Mouse (Mus musculus) stomach, embryonic 14.5 days (tissue): ENCODE measurements around the gene Calr. TPM values are rescaled to one million over a fixed set of nuclear protein-coding genes. Genes with fewer than 3 reads are reported as not detected.
"Not testable (repeated sequence)": the region's sequence is repeated elsewhere in the genome, so short reads cannot be mapped to it uniquely, and the experiment has no call there.

ENCODE experiments used
- ATAC-seq: fragments of 200-750 bp; cut with Nextera tagmentation; 2 replicates; pipeline ENCODE4 v1.8.0; 2017; ENCODE audit warnings: low read depth, moderate TSS enrichment; ENCODE audit not compliant: insufficient number of reproducible peaks, insufficient read depth, low FRiP score
- H3K27ac ChIP-seq: fragments of 300-500 bp; sonication (generic); 2 replicates; pipeline ENCODE4 v1.5.1; 2014; ENCODE audit warnings: mild to moderate bottlenecking, low read length, moderate library complexity, mixed read lengths
- H3K27me3 ChIP-seq: fragments of 300-500 bp; sonication (generic); 2 replicates; pipeline ENCODE4 v1.6.1; 2014; ENCODE audit warnings: low read length, control low read depth, mixed read lengths; ENCODE audit not compliant: control insufficient read depth, insufficient read depth
- H3K36me3 ChIP-seq: fragments of 300-500 bp; sonication (generic); 2 replicates; pipeline ENCODE4 v1.6.1; 2014; ENCODE audit warnings: mild to moderate bottlenecking, control low read depth, low read length, moderate library complexity, mixed read lengths; ENCODE audit not compliant: control insufficient read depth, insufficient read depth
- H3K4me1 ChIP-seq: fragments of 300-500 bp; sonication (generic); 2 replicates; pipeline ENCODE4 v1.6.1; 2014; ENCODE audit warnings: low read length, control low read depth, mixed read lengths; ENCODE audit not compliant: control insufficient read depth, insufficient read depth
- H3K4me2 ChIP-seq: fragments of 300-500 bp; sonication (generic); replicated peaks from 2 replicates; pipeline ENCODE4 v1.6.1; 2014; ENCODE audit warnings: low read depth, low read length, control low read depth
- H3K4me3 ChIP-seq: fragments of 300-500 bp; sonication (generic); 2 replicates; pipeline ENCODE4 v1.5.1; 2014; ENCODE audit warnings: low read depth, low read length, control low read depth
- H3K9ac ChIP-seq: fragments of 300-500 bp; sonication (generic); replicated peaks from 2 replicates; pipeline ENCODE4 v1.6.1; 2014; ENCODE audit warnings: low read depth, mild to moderate bottlenecking, control low read depth, low read length, moderate library complexity, mixed read lengths
- H3K9me3 ChIP-seq: fragments of 300-500 bp; sonication (generic); 2 replicates; pipeline ENCODE4 v1.6.1; 2016; ENCODE audit warnings: low read depth, low read length, control low read depth; ENCODE audit not compliant: control insufficient read depth
- WGBS: fragments of 180-500 bp; shearing (Covaris S2); extraction: QIAGEN DNeasy Blood & Tissue Kit; methylation state at CpG from one replicate; pipeline ENCODE4 v1.1.7; 2014; 5-methylcytosine and 5-hydroxymethylcytosine counted together
- polyA plus RNA-seq: library from polyadenylated mRNA; unstranded; fragments of >200 nt; fragmentation: Nextera tagmentation; extraction: Ambion mirVana; gene quantifications from 2 replicates; pipeline ENCODE4 v1.2.1, GENCODE M21; 2014

Calr gene
- polyA plus RNA-seq, 1 experiment from 2014 or later = 669 TPM

DNA sequence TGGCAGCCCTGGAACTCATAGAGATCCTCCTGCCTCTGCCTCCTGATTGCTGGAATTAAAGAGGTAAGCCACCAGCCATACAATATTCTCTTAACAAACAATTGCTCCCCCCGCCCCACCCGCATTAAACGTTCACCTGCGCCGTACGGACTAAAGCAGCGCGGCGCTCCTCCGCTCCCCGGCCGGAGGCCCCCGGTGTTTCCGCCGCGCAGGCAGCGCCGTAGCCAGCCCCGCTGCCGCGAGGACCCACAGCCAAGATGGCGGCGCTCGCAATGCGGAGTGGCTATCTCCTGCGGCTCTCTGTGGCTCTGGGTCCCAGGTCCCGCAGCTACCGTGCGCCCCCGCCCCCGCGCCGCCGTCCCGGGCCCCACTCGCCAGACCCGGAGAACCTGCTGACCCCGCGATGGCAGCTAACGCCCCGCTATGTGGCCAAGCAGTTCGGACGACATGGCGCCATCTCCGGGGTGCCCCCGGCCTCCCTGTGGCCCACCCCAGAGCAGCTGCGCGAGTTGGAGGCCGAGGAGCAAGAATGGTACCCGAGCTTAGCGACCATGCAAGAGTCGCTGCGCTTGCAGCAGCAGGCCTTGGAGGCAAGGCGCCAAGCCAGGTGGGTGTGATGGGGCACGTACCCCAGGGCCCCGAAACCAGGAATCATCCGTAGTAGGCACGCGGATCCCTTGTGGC is 14.6 kb downstream of the Calr start:
- Histone ChIP-seq H3K4me1 (peaks cover 21% of the 10 kb centered on the region), H3K9me3 (no peaks in the 10 kb centered on the region), H3K4me3 (peak overlapping the region; percentile 99), H3K27me3 (no peaks in the 10 kb centered on the region), H3K9ac (peak overlapping the region; percentile 92), H3K27ac (peak overlapping the region; percentile 93), H3K36me3 (peaks cover 34% of the 10 kb centered on the region), H3K4me2 (peak overlapping the region; percentile 51)
- peak; percentile 66 for ATAC-seq
- WGBS = 1% methylated on average over 59 of the region's 59 CpGs

DNA sequence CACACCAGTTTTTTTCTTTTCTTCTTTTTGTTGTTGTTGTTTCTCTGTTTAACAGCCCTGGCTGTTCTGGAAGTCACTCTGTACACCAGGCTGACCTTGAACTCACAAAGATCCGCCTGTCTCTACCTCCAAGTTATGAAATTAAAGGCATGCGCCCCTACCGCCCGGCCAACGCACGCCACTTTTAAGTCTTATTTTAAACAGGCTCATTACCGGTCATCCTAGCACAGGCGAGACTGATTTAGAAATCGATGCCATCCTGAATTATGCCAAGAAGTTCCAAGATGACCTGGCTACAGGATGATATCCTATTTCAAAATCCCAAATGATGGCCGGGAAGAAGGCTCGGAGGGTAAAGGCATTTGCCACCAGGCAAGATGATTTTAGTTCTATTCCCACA is 15.2 kb downstream of the Calr start, which contains the start of gene Gadd45gip1:
TSS of gene Gadd45gip1 (plus strand) at position 33 of the 400 bp plus-strand sequence.
- WGBS = 73% methylated on average over 11 of the region's 11 CpGs

DNA sequence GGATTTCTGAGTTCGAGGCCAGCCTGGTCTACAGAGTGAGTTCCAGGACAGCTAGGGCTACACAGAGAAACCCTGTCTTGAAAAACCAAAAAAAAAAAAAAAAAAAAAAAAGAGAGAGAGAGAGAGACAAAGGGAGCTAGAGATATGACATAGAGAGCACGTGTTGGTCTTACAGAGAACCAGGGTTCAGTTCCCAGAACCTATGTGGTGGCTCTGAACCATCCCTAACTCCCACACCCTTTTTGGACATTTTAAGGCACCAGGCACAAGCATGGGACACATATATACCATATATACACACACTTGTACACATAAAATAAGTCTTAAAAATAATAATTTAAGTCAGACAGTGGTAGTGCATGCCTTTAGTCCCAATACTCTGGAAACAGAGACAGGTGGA is 20.2 kb downstream of the Calr start:
- 92% methylated on average over 2 of the region's 2 CpGs for WGBS
- H3K4me2 ChIP-seq, H3K9me3 ChIP-seq, H3K27ac ChIP-seq, H3K4me1 ChIP-seq, H3K4me3 ChIP-seq, H3K9ac ChIP-seq, ATAC-seq, H3K36me3 ChIP-seq, H3K27me3 ChIP-seq: not testable (repeated sequence)

More for the DNA sequence above, 15.2 kb downstream of the Calr start, which contains the start of gene Gadd45gip1:
- Histone ChIP-seq H3K27ac (peak within 1 kb of the TSS; percentile 93), H3K9ac (peak within 1 kb of the TSS; percentile 92), H3K9me3 (no peaks in the 10 kb centered on the region), H3K4me3 (peak within 1 kb of the TSS; percentile 99), H3K36me3 (peaks cover 27% of the 10 kb centered on the region), H3K27me3 (no peaks in the 10 kb centered on the region), H3K4me2 (peak within 1 kb of the TSS; percentile 51), H3K4me1 (peaks cover 21% of the 10 kb centered on the region)
- ATAC-seq = no peak

DNA sequence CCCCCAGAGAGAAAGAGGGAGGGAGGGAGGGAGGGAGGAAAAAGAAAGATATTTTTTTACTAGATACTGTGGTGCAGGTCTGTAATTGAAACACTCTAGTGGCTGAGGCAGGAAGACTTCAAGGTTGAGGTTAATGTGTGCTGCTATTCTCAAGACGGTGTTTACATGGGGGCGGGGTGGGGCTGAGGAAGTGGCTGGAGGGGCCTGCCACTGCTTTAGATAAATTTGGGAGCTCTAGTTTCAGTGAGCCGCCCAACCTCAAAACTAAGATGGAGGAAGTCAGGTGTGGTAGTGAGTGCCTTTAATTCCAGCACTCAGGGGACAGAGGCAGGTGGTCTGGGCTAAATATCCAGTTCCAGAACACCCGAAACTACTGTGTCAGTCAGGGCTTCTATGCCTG is 21.1 kb downstream of the Calr start:
- ATAC-seq = no peak
- 38% methylated on average over 4 of the region's 4 CpGs for WGBS
- Histone ChIP-seq H3K27ac (no peak overlapping the region), H3K36me3 (no peaks in the 10 kb centered on the region), H3K4me3 (no peak overlapping the region), H3K9ac (no peak overlapping the region), H3K4me1 (no peaks in the 10 kb centered on the region), H3K9me3 (no peaks in the 10 kb centered on the region), H3K4me2 (no peak overlapping the region), H3K27me3 (no peaks in the 10 kb centered on the region)

DNA sequence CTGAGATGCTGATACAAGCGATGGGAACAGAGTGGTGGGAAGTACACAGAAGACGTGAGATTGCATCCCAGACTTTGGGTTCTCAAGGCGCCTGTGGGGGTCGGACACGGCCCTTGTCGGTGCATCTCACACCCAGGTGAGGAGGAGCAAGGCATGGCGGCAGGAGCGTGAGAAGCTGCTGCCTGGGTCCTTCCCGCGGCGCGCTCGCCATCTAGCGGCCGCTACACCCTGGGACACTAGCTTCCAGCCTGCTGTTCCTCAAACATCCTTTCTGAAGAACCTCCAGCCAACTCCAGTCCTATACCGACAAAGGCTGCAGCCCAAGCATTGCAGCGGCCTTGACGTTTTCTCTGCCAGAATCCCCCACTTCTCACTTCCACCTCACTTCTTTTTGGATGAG is 23.1 kb downstream of the Calr start:
- peak; percentile 79 for ATAC-seq
- Histone ChIP-seq H3K9ac (no peak overlapping the region), H3K4me3 (no peak overlapping the region)

DNA sequence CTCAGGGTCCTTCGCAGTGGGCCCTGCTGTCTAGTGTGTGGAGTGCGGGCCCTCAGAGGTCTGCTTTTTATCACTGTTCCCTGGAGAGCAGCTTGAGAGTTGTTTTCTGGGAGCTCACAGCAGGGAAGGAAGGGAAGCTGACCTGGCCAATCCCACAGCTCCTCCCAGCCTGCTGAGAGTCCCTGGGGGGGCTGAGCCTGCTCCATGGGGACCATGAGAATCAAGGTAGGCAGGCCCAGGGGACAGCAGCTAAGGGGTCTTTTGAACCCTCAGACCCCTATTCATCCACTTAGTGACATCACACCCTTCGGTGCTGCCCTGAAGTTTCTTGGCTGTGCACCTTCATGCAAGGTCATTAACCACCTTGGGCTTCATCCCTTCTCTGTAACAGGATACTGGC is 24.0 kb downstream of the Calr start, which contains the start of gene Dand5:
TSS of gene Dand5 (minus strand) at position 101 of the 400 bp plus-strand sequence.
- Histone ChIP-seq H3K27ac (no peak within 1 kb of the TSS), H3K4me2 (peak within 1 kb of the TSS; percentile 40), H3K27me3 (no peaks in the 10 kb centered on the region), H3K4me3 (no peak within 1 kb of the TSS), H3K36me3 (no peaks in the 10 kb centered on the region), H3K4me1 (no peaks in the 10 kb centered on the region), H3K9ac (no peak within 1 kb of the TSS), H3K9me3 (no peaks in the 10 kb centered on the region)
- 42% methylated on average over 3 of the region's 3 CpGs for WGBS
- ATAC-seq = no peak

More for the DNA sequence above, 23.1 kb downstream of the Calr start:
- Histone ChIP-seq H3K27me3 (no peaks in the 10 kb centered on the region), H3K36me3 (no peaks in the 10 kb centered on the region), H3K27ac (no peak overlapping the region), H3K4me2 (peak overlapping the region; percentile 40), H3K9me3 (no peaks in the 10 kb centered on the region), H3K4me1 (no peaks in the 10 kb centered on the region)
- WGBS = under 1% methylated on average over 18 of the region's 18 CpGs

DNA sequence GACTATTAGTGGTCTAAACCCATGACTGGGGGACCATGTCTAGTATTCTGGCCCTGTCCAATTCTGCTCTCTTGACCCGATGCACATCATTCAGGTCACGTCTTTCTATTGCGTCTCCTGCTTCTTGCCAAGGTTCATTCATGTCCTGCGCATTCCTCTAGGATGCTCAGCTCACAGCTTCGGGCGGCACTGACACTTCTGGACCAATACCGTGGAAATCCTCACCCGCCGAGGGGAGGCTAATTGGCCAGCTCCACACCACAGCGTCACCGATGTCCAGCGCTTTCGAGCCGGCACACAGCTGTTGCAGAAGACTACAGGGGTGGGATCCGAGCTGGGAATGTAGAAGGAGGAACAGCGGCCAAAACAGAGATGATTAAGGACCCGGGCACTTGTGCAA is 30.6 kb downstream of the Calr start:
- WGBS = 74% methylated on average over 17 of the region's 17 CpGs

DNA sequence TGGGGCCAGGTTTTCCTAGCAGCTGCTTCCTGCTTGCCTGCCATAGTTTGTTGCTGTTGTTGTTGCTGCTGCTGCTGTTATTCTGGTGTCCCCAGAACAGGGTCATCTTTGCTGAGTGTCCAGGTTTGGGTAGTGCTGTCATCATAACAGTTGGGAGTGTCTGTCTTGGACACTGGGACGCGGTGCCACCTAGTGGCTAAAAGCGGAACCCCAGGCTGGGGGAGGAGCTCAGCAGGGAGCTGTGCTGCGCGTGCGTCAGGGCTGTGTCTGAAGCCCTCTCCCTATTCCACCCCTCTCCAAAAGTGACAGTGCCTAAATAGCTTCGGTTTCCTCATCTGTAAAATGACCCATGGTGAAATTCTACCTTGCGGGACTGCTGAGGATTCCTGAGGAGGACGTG is 31.2 kb downstream of the Calr start:
- Histone ChIP-seq H3K27ac (no peak overlapping the region), H3K36me3 (no peaks in the 10 kb centered on the region), H3K4me2 (no peak overlapping the region), H3K4me3 (no peak overlapping the region), H3K9ac (no peak overlapping the region), H3K9me3 (no peaks in the 10 kb centered on the region), H3K4me1 (no peaks in the 10 kb centered on the region), H3K27me3 (0 out of 2 replicates have a peak, but pooled peaks cover 8% of the 10 kb centered on the region)
- peak; percentile 68; the same call in 1 of the 2 replicates for ATAC-seq
- 16% methylated on average over 9 of the region's 9 CpGs for WGBS

More for the DNA sequence above, 30.6 kb downstream of the Calr start:
- Histone ChIP-seq H3K9ac (no peak overlapping the region), H3K4me1 (no peaks in the 10 kb centered on the region), H3K27ac (no peak overlapping the region), H3K36me3 (no peaks in the 10 kb centered on the region), H3K9me3 (no peaks in the 10 kb centered on the region), H3K4me3 (no peak overlapping the region), H3K27me3 (0 out of 2 replicates have a peak, but pooled peaks cover 8% of the 10 kb centered on the region), H3K4me2 (no peak overlapping the region)
- ATAC-seq = no peak
